Mouse (Mus musculus): Measurements from ENCODE around the gene Hist1h3b. TPM values are rescaled to one million over a fixed set of nuclear protein-coding genes. Genes with fewer than 3 reads are reported as not detected.
"Not testable (repeated sequence)": the region's sequence is repeated elsewhere in the genome, so short reads cannot be mapped to it uniquely, and the experiment has no call there.

The Hist1h3b gene
- polyA plus RNA-seq, 1 experiment: not detected

DNA sequence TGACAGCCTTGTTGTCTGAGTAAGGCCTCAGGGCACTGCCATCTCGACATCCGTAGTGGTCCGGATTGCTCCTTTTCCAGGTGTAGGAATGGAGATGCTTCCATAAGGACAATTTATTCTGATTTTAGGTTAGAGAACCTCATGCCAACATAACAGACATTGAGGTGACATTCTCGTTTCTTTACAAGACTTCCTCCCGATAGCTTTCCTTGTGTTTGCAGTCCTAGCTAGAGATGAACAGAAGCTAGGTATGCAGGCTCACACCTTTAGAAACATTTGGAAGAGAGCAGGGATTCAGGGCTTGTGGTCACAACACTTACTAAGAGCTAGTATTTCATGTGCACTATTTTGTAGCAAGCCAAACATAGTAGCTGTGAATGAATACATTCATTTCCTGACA lies 8.9 kb upstream of the Hist1h3b start:
- H3K4me1 ChIP-seq (ENCODE audit: control insufficient read depth, insufficient read depth, low read length): peaks cover 9% of the 10 kb centered on the region
- H3K4me3 ChIP-seq (ENCODE audit: insufficient read depth, low read depth, low read length): no peak overlapping the region
- no peak for TF ChIP-seq CTCF (IDR thresholded peaks at IDR 0.05; ENCODE audit: insufficient read depth, low read depth, low read length)
- no peak for TF ChIP-seq POLR2A (IDR thresholded peaks at IDR 0.05; ENCODE audit: insufficient read depth, low read depth, low read length)
- H3K27ac ChIP-seq (ENCODE audit: insufficient read depth, low read depth, low read length): no peak overlapping the region
- 82% methylated on average over 5 of the region's 5 CpGs for WGBS

DNA sequence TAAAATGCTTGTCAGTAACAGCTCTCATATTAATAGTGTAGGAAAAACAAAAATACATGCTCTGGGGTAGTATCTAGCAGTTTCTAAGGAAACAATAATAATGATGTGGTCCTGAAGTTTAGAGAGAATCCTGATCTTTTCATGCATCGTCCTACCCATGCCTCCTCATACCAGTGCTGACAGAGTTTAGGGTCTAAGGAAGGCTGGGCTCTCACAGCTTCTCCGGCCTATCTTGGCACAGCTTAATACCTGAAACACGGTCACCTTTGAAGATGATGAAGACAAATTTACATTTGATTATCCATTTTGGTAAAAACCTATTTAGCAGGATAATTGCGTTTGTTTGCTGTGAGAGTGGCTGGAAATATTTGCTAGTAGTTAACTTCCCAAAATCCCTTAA lies 8.1 kb upstream of the Hist1h3b start:
- no peak for TF ChIP-seq POLR2A (IDR thresholded peaks at IDR 0.05; ENCODE audit: insufficient read depth, low read depth, low read length)
- TF ChIP-seq CTCF (IDR thresholded peaks at IDR 0.05; ENCODE audit: insufficient read depth, low read depth, low read length): no peak
- H3K4me1 ChIP-seq (ENCODE audit: control insufficient read depth, insufficient read depth, low read length): peaks cover 9% of the 10 kb centered on the region
- H3K4me3 ChIP-seq (ENCODE audit: insufficient read depth, low read depth, low read length): no peak overlapping the region
- WGBS: 29% methylated on average over 4 of the region's 4 CpGs
- H3K27ac ChIP-seq (ENCODE audit: insufficient read depth, low read depth, low read length): no peak overlapping the region

DNA sequence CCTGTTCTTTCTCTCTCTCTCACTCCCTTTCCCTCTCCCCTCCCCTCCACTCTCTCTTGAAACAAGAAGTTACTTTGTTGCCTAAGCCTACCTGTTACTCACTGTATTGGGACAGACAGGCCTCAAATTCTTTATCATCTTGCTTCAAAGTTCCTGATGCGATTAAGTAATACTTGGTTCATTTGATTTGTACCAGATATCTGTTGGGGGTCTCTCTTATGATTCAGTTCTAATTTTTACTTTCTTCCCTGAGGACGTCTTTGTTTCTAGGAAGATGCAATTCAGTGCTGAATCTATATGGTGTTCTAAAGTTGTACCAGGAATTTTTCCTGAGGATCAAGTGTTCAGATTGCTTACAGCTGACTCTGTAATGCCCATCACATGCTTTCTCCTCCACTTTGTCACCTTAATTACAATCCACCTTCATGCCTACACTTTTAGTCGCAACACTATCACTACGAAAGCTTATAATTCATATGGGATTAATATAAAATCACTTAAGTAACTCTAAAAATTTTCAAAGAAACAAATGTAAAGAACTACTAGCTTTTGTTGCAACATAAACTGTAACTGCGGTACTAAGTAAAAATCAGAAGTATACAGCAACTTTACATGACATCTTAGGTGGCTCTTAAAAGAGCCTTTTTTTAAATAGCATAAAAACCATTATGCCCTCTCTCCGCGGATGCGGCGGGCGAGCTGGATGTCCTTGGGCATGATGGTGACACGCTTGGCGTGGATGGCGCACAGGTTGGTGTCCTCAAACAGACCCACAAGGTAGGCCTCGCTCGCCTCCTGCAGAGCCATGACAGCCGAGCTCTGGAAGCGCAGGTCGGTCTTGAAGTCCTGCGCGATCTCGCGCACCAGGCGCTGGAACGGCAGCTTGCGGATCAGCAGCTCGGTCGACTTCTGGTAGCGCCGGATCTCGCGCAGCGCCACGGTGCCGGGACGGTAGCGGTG lies 7.4 kb upstream of the Hist1h3b start:
- Histone ChIP-seq H3K27ac (ENCODE audit: insufficient read depth, low read depth, low read length) (no peak overlapping the region), H3K4me3 (ENCODE audit: insufficient read depth, low read depth, low read length) (no peak overlapping the region; the same call in 1 of the 2 replicates)
- 6% methylated on average over 19 of the region's 36 CpGs for WGBS

DNA sequence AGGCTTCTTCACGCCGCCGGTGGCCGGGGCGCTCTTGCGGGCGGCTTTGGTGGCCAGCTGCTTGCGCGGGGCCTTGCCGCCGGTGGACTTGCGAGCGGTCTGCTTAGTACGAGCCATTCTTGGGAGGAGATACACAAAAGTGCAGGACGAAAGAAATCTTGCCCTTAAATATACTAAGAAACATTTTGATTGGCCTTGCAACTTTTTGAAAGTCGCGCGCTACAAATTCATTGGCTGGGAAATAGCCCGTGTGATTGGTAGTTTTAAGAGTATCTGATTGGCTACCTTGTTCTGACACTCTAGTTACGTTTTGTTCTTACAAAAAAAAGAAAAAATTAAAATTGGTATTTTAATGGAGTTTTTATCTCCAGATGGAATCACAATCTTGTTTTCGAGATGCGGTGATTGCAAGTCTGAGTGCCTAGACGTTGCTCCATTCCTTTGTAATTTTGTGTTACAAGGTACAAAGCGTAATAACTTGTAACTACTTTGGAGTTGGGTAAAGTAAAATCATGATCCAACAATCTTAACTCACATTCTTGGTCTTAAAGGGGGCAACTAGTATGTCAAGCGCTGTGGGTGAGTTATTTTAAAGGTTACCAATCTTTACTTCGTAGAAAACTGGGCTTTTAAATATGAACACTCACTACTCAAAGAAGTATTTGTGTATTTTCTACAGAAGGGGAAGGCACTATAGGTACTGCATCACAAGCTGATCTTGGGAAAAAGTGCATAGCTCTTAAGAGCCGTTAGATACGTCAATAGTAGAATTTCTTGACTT lies 6.5 kb upstream of the Hist1h3b start, which contains the start of gene Hist1h3c:
Hist1h3c (minus strand) TSS at position 222 of the 781 bp plus-strand sequence.
- Histone ChIP-seq H3K27ac (ENCODE audit: insufficient read depth, low read depth, low read length) (peak within 1 kb of the TSS; percentile 99), H3K4me3 (ENCODE audit: insufficient read depth, low read depth, low read length) (peak within 1 kb of the TSS; percentile 73), H3K4me1 (ENCODE audit: control insufficient read depth, insufficient read depth, low read length) (peaks cover 9% of the 10 kb centered on the region)
- WGBS: under 1% methylated on average over 28 of the region's 28 CpGs
- TF ChIP-seq POLR2A (IDR thresholded peaks at IDR 0.05; ENCODE audit: insufficient read depth, low read depth, low read length): no peak
- TF ChIP-seq CTCF (IDR thresholded peaks at IDR 0.05; ENCODE audit: insufficient read depth, low read depth, low read length): no peak

More for the DNA sequence above, 7.4 kb upstream of the Hist1h3b start:
- H3K4me1 ChIP-seq (ENCODE audit: control insufficient read depth, insufficient read depth, low read length): peaks cover 9% of the 10 kb centered on the region
- no peak for TF ChIP-seq CTCF (IDR thresholded peaks at IDR 0.05; ENCODE audit: insufficient read depth, low read depth, low read length)
- TF ChIP-seq POLR2A (IDR thresholded peaks at IDR 0.05; ENCODE audit: insufficient read depth, low read depth, low read length): no peak

DNA sequence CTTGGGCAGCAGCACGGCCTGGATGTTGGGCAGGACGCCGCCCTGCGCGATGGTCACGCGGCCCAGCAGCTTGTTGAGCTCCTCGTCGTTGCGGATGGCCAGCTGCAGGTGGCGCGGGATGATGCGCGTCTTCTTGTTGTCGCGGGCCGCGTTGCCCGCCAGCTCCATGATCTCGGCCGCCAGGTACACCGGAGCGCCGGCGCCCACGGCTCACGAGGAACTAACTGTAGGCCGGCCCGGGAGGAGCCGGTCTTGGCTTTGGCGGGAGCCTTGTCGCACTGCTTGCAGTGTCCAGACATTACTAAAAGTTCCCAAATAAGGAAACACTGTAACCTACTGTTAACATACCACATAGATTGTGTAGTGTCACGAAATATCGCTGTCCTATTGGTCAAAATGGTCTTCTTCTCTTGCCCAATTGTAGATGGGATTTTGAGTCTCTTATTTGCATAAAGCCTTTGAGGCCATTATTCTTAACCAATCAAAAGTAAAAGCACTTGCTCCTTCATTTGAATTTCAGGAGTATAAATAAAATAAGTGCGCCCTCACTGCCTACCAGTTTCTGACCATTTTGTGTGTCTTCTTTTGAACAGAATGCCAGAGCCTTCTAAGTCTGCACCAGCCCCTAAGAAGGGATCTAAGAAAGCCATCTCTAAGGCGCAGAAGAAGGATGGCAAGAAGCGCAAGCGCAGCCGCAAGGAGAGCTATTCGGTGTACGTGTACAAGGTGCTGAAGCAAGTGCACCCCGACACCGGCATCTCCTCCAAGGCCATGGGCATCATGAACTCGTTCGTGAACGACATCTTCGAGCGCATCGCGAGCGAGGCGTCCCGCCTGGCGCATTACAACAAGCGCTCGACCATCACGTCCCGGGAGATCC lies 5.6 kb upstream of the Hist1h3b start, which contains the start of gene Hist1h2bb:
Hist1h2bb (plus strand) TSS at position 534 of the 880 bp plus-strand sequence.
- Histone ChIP-seq H3K27ac (ENCODE audit: insufficient read depth, low read depth, low read length) (peak within 1 kb of the TSS; percentile 99), H3K4me3 (ENCODE audit: insufficient read depth, low read depth, low read length) (peak within 1 kb of the TSS; percentile 73)
- not testable (repeated sequence) for H3K4me1 ChIP-seq (ENCODE audit: control insufficient read depth, insufficient read depth, low read length)
- under 1% methylated on average over 42 of the region's 58 CpGs for WGBS

DNA sequence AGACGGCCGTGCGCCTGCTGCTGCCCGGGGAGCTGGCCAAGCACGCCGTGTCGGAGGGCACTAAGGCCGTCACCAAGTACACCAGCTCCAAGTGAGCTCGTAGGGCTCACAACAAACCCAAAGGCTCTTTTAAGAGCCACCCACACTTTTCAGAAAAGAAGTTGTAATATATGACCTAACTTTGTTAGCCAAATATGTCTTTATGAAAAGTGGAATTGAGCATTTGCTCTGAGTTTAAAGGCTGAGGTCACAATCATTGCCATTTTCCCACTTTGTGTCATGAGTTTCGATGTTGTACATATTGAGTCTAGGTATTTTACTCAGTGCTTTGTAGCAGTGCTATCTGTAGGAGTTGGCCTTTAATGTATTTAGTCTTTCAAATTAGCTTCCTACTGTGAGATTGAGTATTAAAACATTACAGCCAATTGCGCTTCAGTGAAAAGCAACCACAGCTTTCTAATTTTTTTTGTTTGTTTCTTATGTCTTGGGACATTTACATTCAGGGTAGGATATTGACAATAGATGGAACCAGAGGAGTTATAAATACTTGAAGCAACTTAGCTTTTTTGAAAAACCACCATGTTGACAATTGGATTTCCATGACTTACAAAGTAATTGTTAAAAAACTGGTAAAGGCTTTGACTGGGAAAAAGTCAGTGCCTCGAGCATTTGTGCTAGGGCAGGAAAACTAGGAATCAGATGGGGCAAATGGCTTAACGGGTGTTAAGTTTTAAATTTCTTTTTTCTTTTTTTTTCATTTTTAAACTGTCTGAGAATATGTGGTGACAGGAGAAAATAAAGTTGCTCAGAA lies 4.8 kb upstream of the Hist1h3b start:
- WGBS: 3% methylated on average over 13 of the region's 13 CpGs
- peak overlapping the region; percentile 95 for H3K27ac ChIP-seq (ENCODE audit: insufficient read depth, low read depth, low read length)
- TF ChIP-seq POLR2A (IDR thresholded peaks at IDR 0.05; ENCODE audit: insufficient read depth, low read depth, low read length): no peak
- TF ChIP-seq CTCF (IDR thresholded peaks at IDR 0.05; ENCODE audit: insufficient read depth, low read depth, low read length): no peak
- H3K4me1 ChIP-seq (ENCODE audit: control insufficient read depth, insufficient read depth, low read length): peaks cover 11% of the 10 kb centered on the region
- H3K4me3 ChIP-seq (ENCODE audit: insufficient read depth, low read depth, low read length): peak overlapping the region; percentile 47

- H3K27ac ChIP-seq (ENCODE audit: insufficient read depth, low read depth, low read length): no peak overlapping the region
- peaks cover 14% of the 10 kb centered on the region for H3K4me1 ChIP-seq (ENCODE audit: control insufficient read depth, insufficient read depth, low read length)
- no peak overlapping the region for H3K4me3 ChIP-seq (ENCODE audit: insufficient read depth, low read depth, low read length)
- TF ChIP-seq POLR2A (IDR thresholded peaks at IDR 0.05; ENCODE audit: insufficient read depth, low read depth, low read length): no peak
- no peak for TF ChIP-seq CTCF (IDR thresholded peaks at IDR 0.05; ENCODE audit: insufficient read depth, low read depth, low read length)
- WGBS: 8% methylated on average over 4 of the region's 4 CpGs
These were observed 4.2 kb upstream of the Hist1h3b start for GRCm38 (mm10) chr13:23747892-23748288.
